Mouse (Mus musculus) cerebellum, adult 9-10 months (tissue): ENCODE data around the gene Klrg2.

Experiments used
- DNase-seq: peaks from one replicate; pipeline ENCODE4 v3.0.0; 2022

The Klrg2 gene

DNA sequence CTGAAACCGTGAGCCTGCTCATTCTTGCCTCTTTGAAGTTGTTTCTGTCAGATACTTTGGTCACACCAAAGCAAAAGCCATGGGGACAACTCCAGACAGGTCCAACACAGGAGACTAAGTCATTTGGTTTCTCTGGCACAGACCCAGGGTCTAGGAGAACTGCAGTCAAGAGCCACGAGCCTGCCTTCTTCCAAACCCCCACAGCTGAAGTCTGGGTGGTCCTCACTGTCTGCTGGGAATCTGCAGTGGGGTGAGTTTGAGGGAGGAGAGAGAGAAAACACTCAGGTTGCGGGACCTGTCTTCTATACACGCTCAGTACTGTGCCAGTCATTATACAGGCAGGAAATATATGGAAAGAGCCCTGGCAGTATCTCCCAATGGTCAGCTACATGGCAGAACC, 9.6 kb downstream of the Klrg2 start:
- no peak for DNase-seq

DNA sequence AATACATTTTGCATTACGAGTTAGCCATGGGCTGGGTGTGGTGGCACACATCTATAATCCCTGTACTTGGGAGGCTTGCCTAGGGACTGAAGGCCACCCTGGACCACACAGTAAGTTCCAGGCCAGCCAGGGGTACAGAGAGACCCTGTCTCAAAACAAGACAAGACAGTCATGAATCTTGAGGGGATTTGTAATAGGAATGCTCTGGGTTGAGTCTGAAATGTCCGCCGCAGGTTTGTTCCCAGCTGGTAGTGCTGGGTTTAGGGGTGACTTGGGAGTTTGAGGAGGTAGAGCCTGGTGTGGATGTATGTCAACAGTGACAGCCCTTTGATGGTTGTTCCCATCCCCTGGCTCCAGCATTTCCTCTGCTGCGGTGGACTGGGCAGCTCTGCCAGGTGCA, 10.0 kb downstream of the Klrg2 start:
- no peak for DNase-seq

DNA sequence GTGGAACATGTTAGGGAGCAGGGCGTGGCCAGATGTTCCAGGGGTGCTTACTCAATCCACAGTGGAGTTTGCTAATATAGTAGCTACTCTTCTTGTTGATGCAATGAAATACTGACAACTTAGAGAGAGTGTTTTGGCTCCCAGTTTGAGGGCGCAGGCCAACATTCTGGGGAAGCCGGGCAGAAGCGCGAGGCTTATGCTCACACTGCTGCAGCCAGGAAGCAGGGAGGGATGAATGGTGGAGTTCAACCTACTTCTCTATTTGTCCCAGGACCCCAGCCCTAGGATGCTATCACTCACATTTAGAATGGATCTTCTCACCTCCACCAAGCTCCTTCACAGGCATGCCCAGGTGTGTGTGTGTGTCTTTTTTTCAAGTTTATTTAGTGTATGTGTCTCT, 11.0 kb downstream of the Klrg2 start:
- DNase-seq, result no peak

DNA sequence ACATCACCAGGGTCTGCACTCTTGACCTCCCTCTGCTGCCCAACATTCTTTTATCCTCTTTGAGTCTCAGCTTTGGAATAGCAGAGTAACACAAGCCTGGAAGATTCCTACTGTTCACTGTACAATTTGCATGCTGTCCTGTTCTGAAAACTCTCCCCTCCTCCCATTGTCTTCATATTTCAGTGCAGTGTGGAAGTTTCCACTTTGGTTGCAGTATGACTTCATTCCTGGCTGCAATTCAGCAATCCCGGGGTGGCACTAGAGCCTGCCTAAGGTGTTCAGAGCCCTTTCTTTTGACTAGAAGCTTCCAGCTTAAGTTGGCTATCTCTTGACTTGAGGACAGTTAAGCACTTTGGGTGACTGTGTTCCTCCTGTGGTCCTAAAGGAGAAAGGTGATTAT, 12.6 kb downstream of the Klrg2 start:
- DNase-seq, result peak; percentile 68

DNA sequence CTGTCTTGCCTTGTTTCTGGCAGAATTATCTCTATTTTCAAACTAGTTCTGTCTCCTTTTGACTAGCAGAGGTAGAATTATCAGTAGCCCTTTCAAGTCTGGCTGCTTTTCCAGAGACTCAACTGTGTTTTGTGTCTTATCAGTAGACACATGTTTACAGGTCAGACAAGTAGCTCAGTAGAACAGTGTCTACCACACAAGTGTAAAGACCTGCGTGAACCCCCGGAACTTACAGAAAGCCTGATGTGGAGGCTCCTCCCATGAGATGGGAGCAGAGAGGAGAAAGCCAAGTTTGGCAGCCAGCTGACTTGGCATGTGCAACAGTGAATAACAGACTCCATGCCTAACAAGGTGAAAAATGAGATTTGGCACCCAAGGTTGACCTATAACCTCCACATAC, 13.6 kb downstream of the Klrg2 start:
- DNase-seq, result no peak

DNA sequence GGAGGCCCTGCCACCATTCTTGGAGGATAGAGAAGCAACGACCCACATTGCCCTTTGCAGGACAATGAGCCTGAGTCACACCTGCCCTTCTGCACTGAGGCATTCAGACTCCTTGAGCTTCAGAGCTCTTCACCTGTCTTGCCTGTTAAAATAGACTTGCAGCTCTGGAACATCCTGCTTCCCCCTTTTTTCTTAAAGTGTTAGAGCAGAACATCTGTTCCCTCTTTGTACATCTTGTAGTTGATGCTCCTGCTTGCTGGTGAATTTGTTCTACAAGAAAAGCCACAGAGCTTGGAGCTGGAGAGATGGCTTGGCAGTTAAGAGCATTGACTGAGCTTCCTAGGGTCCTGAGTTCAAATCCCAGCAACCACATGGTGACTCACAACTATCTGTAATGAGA, 14.6 kb downstream of the Klrg2 start:
- DNase-seq, result no peak

DNA sequence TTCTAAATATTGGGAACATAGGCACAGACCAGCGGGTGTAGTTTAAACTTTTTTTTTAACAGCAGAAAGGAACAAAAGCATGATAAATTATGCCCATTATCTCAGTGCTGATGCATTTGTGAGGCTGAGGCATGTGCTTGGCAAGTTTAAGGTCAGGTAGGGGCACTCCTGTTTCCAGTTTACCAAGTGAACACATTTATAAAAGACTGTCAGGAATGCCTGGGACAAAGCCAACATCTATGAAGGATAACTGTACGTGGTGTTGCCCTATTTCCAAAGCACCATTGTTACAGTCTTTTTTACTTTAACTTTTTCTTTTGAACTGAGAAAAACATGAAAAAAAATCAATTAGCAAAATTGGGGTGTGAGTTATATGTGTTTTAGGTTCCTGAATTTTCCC, 27.1 kb downstream of the Klrg2 start:
- no peak for DNase-seq

DNA sequence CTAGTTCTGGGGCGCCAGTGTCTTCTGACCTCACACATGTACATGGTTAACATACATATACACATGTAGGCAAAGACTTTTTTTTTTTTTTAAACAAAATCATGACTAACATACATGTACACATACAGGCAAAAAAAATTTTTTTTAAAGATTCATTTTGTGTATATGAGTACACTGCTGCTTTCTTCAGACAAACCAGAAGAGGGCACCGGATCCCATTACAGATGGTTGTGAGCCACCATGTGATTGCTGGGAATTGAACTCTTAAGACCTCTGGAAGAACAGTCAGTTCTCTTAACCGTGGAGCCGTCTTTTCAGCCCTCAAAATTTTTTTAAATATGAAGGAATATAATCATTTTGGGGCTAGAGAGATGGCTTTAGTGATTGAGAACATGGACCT, 39.6 kb downstream of the Klrg2 start:
- DNase-seq, result no peak

DNA sequence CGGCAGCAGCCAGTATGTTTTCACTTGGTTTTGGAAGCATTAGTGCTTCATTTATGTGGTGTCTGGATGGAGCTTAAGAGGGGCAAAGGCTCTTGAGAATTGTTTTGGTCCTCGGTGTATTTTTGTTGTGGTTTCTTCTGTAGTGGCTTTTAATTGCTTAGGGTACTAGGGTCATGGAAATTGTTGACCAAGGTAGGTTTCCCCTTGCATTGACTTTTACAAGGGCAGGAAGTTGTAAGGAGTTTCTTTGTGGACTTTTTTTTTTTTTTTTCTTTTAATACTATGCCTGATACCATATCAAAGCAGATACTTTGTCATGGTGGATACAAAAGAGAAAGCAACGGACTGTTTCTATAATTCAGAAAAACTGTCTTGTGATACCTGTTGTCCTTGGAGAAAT, 55.3 kb downstream of the Klrg2 start:
- no peak for DNase-seq

DNA sequence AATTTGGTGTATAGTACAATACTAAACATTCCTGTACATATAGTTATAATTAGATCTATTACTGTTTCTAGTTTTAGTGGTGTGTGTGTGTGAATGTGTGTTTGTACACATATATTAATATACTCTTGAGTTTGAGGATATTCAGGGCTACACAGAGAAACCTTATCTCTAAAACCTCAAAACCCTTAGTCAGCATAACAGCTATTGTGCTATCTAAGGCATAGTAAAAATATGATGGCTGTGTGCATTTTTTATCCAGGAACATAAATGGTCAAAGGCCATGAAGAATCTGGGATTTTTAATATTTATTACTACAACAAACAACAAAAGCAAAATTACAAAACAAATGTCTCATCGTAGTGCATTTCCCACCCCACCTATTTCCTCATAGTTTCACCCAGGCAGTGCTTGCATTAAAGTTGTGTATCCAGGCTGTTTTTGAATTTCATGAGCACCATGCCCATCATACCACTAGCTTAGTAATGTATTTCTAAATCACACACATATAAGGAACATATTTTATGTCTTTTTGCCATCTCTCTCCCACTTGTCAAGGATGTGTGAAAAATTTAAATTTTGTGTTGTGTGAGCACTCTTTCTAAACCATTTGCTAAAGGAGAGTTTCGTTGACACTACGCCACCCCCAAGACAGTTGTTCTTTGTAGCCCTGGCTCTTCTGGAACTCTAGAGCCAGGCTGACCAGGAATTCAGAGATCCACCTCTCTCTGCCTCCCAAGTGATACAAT, 56.8 kb downstream of the Klrg2 start:
- DNase-seq, result no peak

DNA sequence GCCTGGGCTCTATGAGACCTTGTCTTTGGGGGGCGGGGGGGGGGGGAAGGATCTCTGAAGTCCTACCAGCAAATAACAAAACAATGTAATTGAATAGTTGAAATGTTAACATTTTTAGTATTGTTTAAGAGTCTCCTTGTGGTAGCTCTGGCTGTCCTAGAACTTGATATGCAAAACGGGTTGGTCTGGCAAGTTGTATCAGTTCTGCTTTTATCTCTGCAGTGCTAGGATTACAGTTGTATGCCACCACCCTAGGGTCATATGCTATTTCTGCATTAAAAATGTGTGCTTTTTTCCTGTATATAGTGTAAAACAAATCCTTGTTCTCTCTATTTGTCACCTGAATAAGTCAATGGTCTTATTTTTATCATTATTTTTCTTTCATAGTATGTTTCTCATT, 60.9 kb downstream of the Klrg2 start:
- DNase-seq, result no peak
